Mouse (Mus musculus) cortical plate, adult 2 months (tissue): ENCODE measurements around the gene Krba1. TPM values are rescaled to one million over a fixed set of nuclear protein-coding genes. Genes with fewer than 3 reads are reported as not detected.

Experiments
- H3K27ac ChIP-seq: fragments of 200-500 bp; 2 replicates; pipeline ENCODE4 v1.5.1; 2012; ENCODE audit warnings: low read length, control low read depth, inconsistent platforms; ENCODE audit not compliant: insufficient read depth
- H3K4me1 ChIP-seq: fragments of 200-500 bp; 2 replicates; pipeline ENCODE4 v1.6.1; 2011; ENCODE audit warnings: low read length; ENCODE audit not compliant: control insufficient read depth, insufficient read depth
- H3K4me3 ChIP-seq: fragments of 200-500 bp; 2 replicates; pipeline ENCODE4 v1.5.1; 2011; ENCODE audit warnings: mild to moderate bottlenecking, low read length, control low read depth; ENCODE audit not compliant: insufficient read depth
- CTCF ChIP-seq: fragments of 200-500 bp; IDR thresholded peaks from 2 replicates; pipeline ENCODE4 v1.5.1; 2011; ENCODE audit warnings: mild to moderate bottlenecking, control low read depth, low read length; ENCODE audit not compliant: insufficient read depth; ENCODE audit errors: extremely low read depth
- POLR2A ChIP-seq: fragments of 200-500 bp; IDR thresholded peaks from 2 replicates; pipeline ENCODE4 v1.6.1; 2011; ENCODE audit warnings: mild to moderate bottlenecking, low read length, control low read depth; ENCODE audit not compliant: insufficient read depth; ENCODE audit errors: extremely low read depth
- polyA plus RNA-seq: library from polyadenylated mRNA; depleted of rRNA; stranded (reverse); fragments of >200 nt; gene quantifications from 2 replicates; pipeline ENCODE4 v1.2.3, GENCODE M21; 2012; rRNA removed

Krba1 gene
- 44.5 and 44.9 TPM in 2 replicates for polyA plus RNA-seq

GRCm38 (mm10) chr6:48395105-48396007, at the start of gene Krba1:
Gene Krba1, plus strand, starts transcription at chr6:48395586.
- Histone ChIP-seq H3K27ac (peak within 1 kb of the TSS; percentile 88), H3K4me1 (peaks cover 7% of the 10 kb centered on the region; the same call in 1 of the 2 replicates), H3K4me3 (peak within 1 kb of the TSS; percentile 76)
- TF ChIP-seq POLR2A, result peak; percentile 66
- no peak for TF ChIP-seq CTCF

GRCm38 (mm10) chr6:48358897-48359296, 36.5 kb upstream of the Krba1 start:
- Histone ChIP-seq H3K27ac (no peak overlapping the region), H3K4me1 (no peaks in the 10 kb centered on the region), H3K4me3 (no peak overlapping the region)
- TF ChIP-seq CTCF (no peak), POLR2A (no peak)

- TF ChIP-seq POLR2A (no peak), CTCF (no peak)
- Histone ChIP-seq H3K4me1 (no peaks in the 10 kb centered on the region), H3K4me3 (no peak overlapping the region), H3K27ac (no peak overlapping the region)
Observed at GRCm38 (mm10) chr6:48366322-48366996, 28.9 kb upstream of the Krba1 start.

- Histone ChIP-seq H3K27ac (no peak overlapping the region), H3K4me1 (no peaks in the 10 kb centered on the region), H3K4me3 (no peak overlapping the region)
- TF ChIP-seq POLR2A (no peak), CTCF (no peak)
Observed at GRCm38 (mm10) chr6:48388221-48388620, 7.2 kb upstream of the Krba1 start.

GRCm38 (mm10) chr6:48393811-48394210, 1.6 kb upstream of the Krba1 start:
- TF ChIP-seq CTCF (no peak), POLR2A (no peak)
- Histone ChIP-seq H3K4me1 (peaks cover 7% of the 10 kb centered on the region; the same call in 1 of the 2 replicates), H3K4me3 (no peak overlapping the region), H3K27ac (no peak overlapping the region)

- Histone ChIP-seq H3K4me3 (peak overlapping the region; percentile 76), H3K27ac (peak overlapping the region; percentile 88), H3K4me1 (peaks cover 7% of the 10 kb centered on the region)
- TF ChIP-seq CTCF (no peak), POLR2A (peak; percentile 32; the same call in 1 of the 2 replicates)
Observed at GRCm38 (mm10) chr6:48396008-48396595, 716 bp downstream of the Krba1 start.

GRCm38 (mm10) chr6:48396686-48397085, 1.3 kb downstream of the Krba1 start:
- TF ChIP-seq CTCF, result no peak
- no peak for TF ChIP-seq POLR2A
- Histone ChIP-seq H3K4me1 (peaks cover 7% of the 10 kb centered on the region), H3K4me3 (peak overlapping the region; percentile 76; the same call in 1 of the 2 replicates), H3K27ac (no peak overlapping the region)

GRCm38 (mm10) chr6:48397336-48397735, 1.9 kb downstream of the Krba1 start:
- no peak overlapping the region for H3K27ac ChIP-seq
- H3K4me3 ChIP-seq, result no peak overlapping the region
- H3K4me1 ChIP-seq, result peaks cover 7% of the 10 kb centered on the region
- peak; percentile 28; the same call in 1 of the 2 replicates for TF ChIP-seq CTCF
- TF ChIP-seq POLR2A, result no peak

GRCm38 (mm10) chr6:48399906-48400305, 4.5 kb downstream of the Krba1 start:
- TF ChIP-seq CTCF (no peak), POLR2A (no peak)
- Histone ChIP-seq H3K4me1 (peaks cover 7% of the 10 kb centered on the region), H3K27ac (no peak overlapping the region), H3K4me3 (no peak overlapping the region)

GRCm38 (mm10) chr6:48404071-48404470, 8.7 kb downstream of the Krba1 start:
- Histone ChIP-seq H3K4me3 (no peak overlapping the region), H3K27ac (no peak overlapping the region), H3K4me1 (peaks cover 3% of the 10 kb centered on the region)
- no peak for TF ChIP-seq POLR2A
- TF ChIP-seq CTCF, result no peak
